Mouse (Mus musculus) stomach, embryonic 16.5 days (tissue): ENCODE measurements around the gene Sema5b. TPM values are rescaled to one million over a fixed set of nuclear protein-coding genes. Genes with fewer than 3 reads are reported as not detected.

Experiments used
- ATAC-seq: fragments of 200-750 bp; cut with Nextera tagmentation; 2 replicates; pipeline ENCODE4 v1.8.0; 2017; ENCODE audit warnings: moderate number of reproducible peaks, moderate TSS enrichment; ENCODE audit not compliant: insufficient read depth, low FRiP score
- H3K27ac ChIP-seq: fragments of 300-500 bp; sonication (generic); 2 replicates; pipeline ENCODE4 v1.5.1; 2014; ENCODE audit warnings: low read length
- H3K27me3 ChIP-seq: fragments of 300-500 bp; sonication (generic); 2 replicates; pipeline ENCODE4 v1.6.1; 2014; ENCODE audit warnings: low read length, control low read depth, mixed read lengths; ENCODE audit not compliant: control insufficient read depth, insufficient read depth
- H3K36me3 ChIP-seq: fragments of 300-500 bp; sonication (generic); 2 replicates; pipeline ENCODE4 v1.6.1; 2014; ENCODE audit warnings: low read length; ENCODE audit not compliant: control insufficient read depth, insufficient read depth
- H3K4me1 ChIP-seq: fragments of 300-500 bp; sonication (generic); 2 replicates; pipeline ENCODE4 v1.6.1; 2014; ENCODE audit warnings: low read length, control low read depth, mixed read lengths; ENCODE audit not compliant: control insufficient read depth, insufficient read depth
- H3K4me2 ChIP-seq: fragments of 300-500 bp; sonication (generic); 2 replicates; pipeline ENCODE4 v1.6.1; 2014; ENCODE audit warnings: low read depth, low read length, mixed read lengths
- H3K4me3 ChIP-seq: fragments of 300-500 bp; sonication (generic); replicated peaks from 2 replicates; pipeline ENCODE4 v1.5.1; 2014; ENCODE audit warnings: mild to moderate bottlenecking, low read length
- H3K9ac ChIP-seq: fragments of 300-500 bp; sonication (generic); 2 replicates; pipeline ENCODE4 v1.6.1; 2014; ENCODE audit warnings: low read length
- H3K9me3 ChIP-seq: fragments of 300-500 bp; sonication (generic); replicated peaks from 2 replicates; pipeline ENCODE4 v1.6.1; 2016; ENCODE audit warnings: low read length, control low read depth; ENCODE audit not compliant: control insufficient read depth
- WGBS: fragments of 180-500 bp; shearing (Covaris S2); extraction: QIAGEN DNeasy Blood & Tissue Kit; methylation state at CpG from one replicate; pipeline ENCODE4 v1.1.7; 2014; 5-methylcytosine and 5-hydroxymethylcytosine counted together
- polyA plus RNA-seq: library from polyadenylated mRNA; unstranded; fragments of >200 nt; fragmentation: Nextera tagmentation; extraction: Ambion mirVana; gene quantifications from 2 replicates; pipeline ENCODE4 v1.2.1, GENCODE M21; 2015

Sema5b gene
- polyA plus RNA-seq, 1 experiment from 2014 or later, result 5.3 TPM

GRCm38 (mm10) chr16:35597991-35598390 is 57.0 kb downstream of the Sema5b start:
- WGBS, result 28% methylated on average over 6 of the region's 6 CpGs
- Histone ChIP-seq H3K27me3 (no peaks in the 10 kb centered on the region), H3K36me3 (no peaks in the 10 kb centered on the region), H3K27ac (no peak overlapping the region), H3K4me3 (no peak overlapping the region), H3K9ac (no peak overlapping the region), H3K4me1 (peaks cover 4% of the 10 kb centered on the region; the same call in 1 of the 2 replicates), H3K9me3 (peaks cover 6% of the 10 kb centered on the region; the same call in 1 of the 2 replicates), H3K4me2 (no peak overlapping the region)
- ATAC-seq, result no peak

GRCm38 (mm10) chr16:35598802-35599201 is 57.9 kb downstream of the Sema5b start:
- no peak overlapping the region for H3K27ac ChIP-seq
- no peak overlapping the region for H3K4me3 ChIP-seq
- 66% methylated on average over 5 of the region's 5 CpGs for WGBS
- ATAC-seq, result no peak
- H3K27me3 ChIP-seq, result no peaks in the 10 kb centered on the region
- H3K36me3 ChIP-seq, result no peaks in the 10 kb centered on the region
- H3K9me3 ChIP-seq, result peaks cover under 1% of the 10 kb centered on the region; the same call in 1 of the 2 replicates
- H3K4me2 ChIP-seq, result no peak overlapping the region
- no peak overlapping the region for H3K9ac ChIP-seq
- H3K4me1 ChIP-seq, result peaks cover 7% of the 10 kb centered on the region; the same call in 1 of the 2 replicates

- H3K4me1 ChIP-seq, result peaks cover 14% of the 10 kb centered on the region; the same call in 1 of the 2 replicates
- H3K4me2 ChIP-seq, result no peak overlapping the region
- no peak overlapping the region for H3K27ac ChIP-seq
- H3K9me3 ChIP-seq, result no peaks in the 10 kb centered on the region
- H3K27me3 ChIP-seq, result no peaks in the 10 kb centered on the region
- no peaks in the 10 kb centered on the region for H3K36me3 ChIP-seq
- 85% methylated on average over 5 of the region's 5 CpGs for WGBS
- H3K9ac ChIP-seq, result no peak overlapping the region
- no peak for ATAC-seq
- no peak overlapping the region for H3K4me3 ChIP-seq
These were observed 59.3 kb downstream of the Sema5b start for GRCm38 (mm10) chr16:35600282-35600681.

GRCm38 (mm10) chr16:35601426-35601825 is 60.5 kb downstream of the Sema5b start:
- peaks cover 14% of the 10 kb centered on the region; the same call in 1 of the 2 replicates for H3K4me1 ChIP-seq

GRCm38 (mm10) chr16:35602529-35602928 is 61.6 kb downstream of the Sema5b start:
- Histone ChIP-seq H3K4me2 (no peak overlapping the region), H3K4me1 (0 out of 2 replicates have a peak, but pooled peaks cover 11% of the 10 kb centered on the region), H3K4me3 (no peak overlapping the region), H3K9me3 (no peaks in the 10 kb centered on the region), H3K9ac (no peak overlapping the region), H3K27ac (no peak overlapping the region), H3K36me3 (no peaks in the 10 kb centered on the region), H3K27me3 (no peaks in the 10 kb centered on the region)
- no peak for ATAC-seq
- 75% methylated on average over 9 of the region's 9 CpGs for WGBS

More at GRCm38 (mm10) chr16:35601426-35601825, 60.5 kb downstream of the Sema5b start:
- Histone ChIP-seq H3K27me3 (no peaks in the 10 kb centered on the region), H3K9me3 (no peaks in the 10 kb centered on the region), H3K27ac (no peak overlapping the region), H3K4me3 (no peak overlapping the region), H3K9ac (no peak overlapping the region), H3K4me2 (no peak overlapping the region), H3K36me3 (no peaks in the 10 kb centered on the region)
- WGBS, result 93% methylated on average over 6 of the region's 6 CpGs
- ATAC-seq, result no peak

GRCm38 (mm10) chr16:35603729-35604522 is 63.0 kb downstream of the Sema5b start:
- ATAC-seq, result peak; percentile 54; the same call in 1 of the 2 replicates
- Histone ChIP-seq H3K4me2 (peak overlapping the region; percentile 20; the same call in 1 of the 2 replicates), H3K27ac (no peak overlapping the region), H3K4me3 (no peak overlapping the region), H3K27me3 (no peaks in the 10 kb centered on the region), H3K36me3 (no peaks in the 10 kb centered on the region), H3K9ac (0 out of 2 replicates have a peak overlapping the region, but pooled peaks have one; percentile 28), H3K9me3 (no peaks in the 10 kb centered on the region), H3K4me1 (0 out of 2 replicates have a peak, but pooled peaks cover 11% of the 10 kb centered on the region)
- 49% methylated on average over 20 of the region's 20 CpGs for WGBS

GRCm38 (mm10) chr16:35607250-35607649 is 66.3 kb downstream of the Sema5b start:
- H3K27me3 ChIP-seq, result no peaks in the 10 kb centered on the region
- ATAC-seq, result no peak

GRCm38 (mm10) chr16:35608244-35608643 is 67.3 kb downstream of the Sema5b start:
- H3K9me3 ChIP-seq, result no peaks in the 10 kb centered on the region
- H3K36me3 ChIP-seq, result no peaks in the 10 kb centered on the region
- 0 out of 2 replicates have a peak, but pooled peaks cover 11% of the 10 kb centered on the region for H3K4me1 ChIP-seq
- no peak overlapping the region for H3K4me2 ChIP-seq
- H3K27me3 ChIP-seq, result no peaks in the 10 kb centered on the region
- ATAC-seq, result no peak
- H3K9ac ChIP-seq, result no peak overlapping the region
- WGBS, result 48% methylated on average over 3 of the region's 3 CpGs
- no peak overlapping the region for H3K4me3 ChIP-seq
- no peak overlapping the region for H3K27ac ChIP-seq

More at GRCm38 (mm10) chr16:35607250-35607649, 66.3 kb downstream of the Sema5b start:
- 68% methylated on average over 3 of the region's 3 CpGs for WGBS
- Histone ChIP-seq H3K4me3 (no peak overlapping the region), H3K9me3 (no peaks in the 10 kb centered on the region), H3K36me3 (no peaks in the 10 kb centered on the region), H3K4me2 (no peak overlapping the region), H3K9ac (no peak overlapping the region), H3K4me1 (0 out of 2 replicates have a peak, but pooled peaks cover 11% of the 10 kb centered on the region), H3K27ac (no peak overlapping the region)

GRCm38 (mm10) chr16:35609561-35609960 is 68.6 kb downstream of the Sema5b start:
- peaks cover 10% of the 10 kb centered on the region for H3K4me1 ChIP-seq
- no peaks in the 10 kb centered on the region for H3K36me3 ChIP-seq
- H3K27me3 ChIP-seq, result no peaks in the 10 kb centered on the region
- no peak overlapping the region for H3K4me3 ChIP-seq
- no peak overlapping the region for H3K27ac ChIP-seq
- no peak overlapping the region for H3K9ac ChIP-seq
- H3K9me3 ChIP-seq, result no peaks in the 10 kb centered on the region
- no peak overlapping the region for H3K4me2 ChIP-seq
- ATAC-seq, result no peak
- WGBS, result 76% methylated on average over 6 of the region's 6 CpGs
